Comparison of ENCODE assay signal across 28 mouse cellular contexts in the genomic region with DNA sequence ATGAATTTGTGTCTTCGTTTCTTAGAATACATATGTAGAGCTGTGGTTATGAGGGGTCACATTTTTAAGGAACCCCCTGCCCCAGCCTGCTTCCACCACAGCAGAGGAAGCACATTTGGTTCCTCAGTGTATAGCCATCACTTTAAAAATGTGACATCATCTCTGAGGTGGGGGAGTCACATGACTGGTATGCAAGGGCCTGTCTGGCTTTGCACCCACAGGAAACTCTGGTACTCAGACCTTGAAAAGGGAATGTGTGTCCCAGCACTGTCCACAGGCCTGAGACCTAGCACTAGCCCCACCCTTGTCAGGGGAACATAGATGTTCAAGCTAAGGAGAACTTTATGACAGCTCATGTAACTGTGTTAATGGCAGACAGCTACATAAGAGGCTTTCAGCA.
DNase-seq lines count a peak whose midpoint lies in the region; ATAC-seq and TF ChIP-seq lines count a peak whose summit lies in the region.
"Had no signal": no experiment of that assay in that cellular context is flagged by ENCODE, and none has a peak within 500 bp of the region (broad histone marks: within the 10 kb centered on the region; RNA-seq: fewer than 3 reads in every experiment).

No protein-coding gene starts in this region.

- no peak for TF ChIP-seq CTCF in kidney, postnatal 0 days (IDR thresholded peaks at IDR 0.05; ENCODE audit: low read depth)

- ATAC-seq in heart, embryonic 13.5 days (ENCODE audit: extremely low read depth, insufficient number of reproducible peaks, low FRiP score, low TSS enrichment): no peak
- 0 out of 2 replicates have a peak, but pooled peaks have one; percentile 25 for ATAC-seq in kidney, postnatal 0 days (replicated peaks; ENCODE audit: low FRiP score, low read depth)
- peak; percentile 42; the same call in 1 of the 2 replicates for ATAC-seq in common myeloid progenitor, adult 5-6 weeks (replicated peaks; ENCODE audit: low read depth, poor library complexity, severe bottlenecking)
- ATAC-seq: forebrain, embryonic 14.5 days; intestine, postnatal 0 days; midbrain, embryonic 13.5 days had no signal

- WGBS in heart, embryonic 13.5 days: 48% methylated on average over 1 of the region's 1 CpGs
- 69% methylated on average over 1 of the region's 1 CpGs for WGBS in kidney, postnatal 0 days

- H3K4me3 ChIP-seq in heart, embryonic 13.5 days: no peak overlapping the region
- H3K4me3 ChIP-seq in kidney, postnatal 0 days (replicated peaks; ENCODE audit: low read depth, low read length): no peak overlapping the region
- H3K4me3 ChIP-seq: embryonic facial prominence, embryonic 12.5 days; layer of hippocampus, adult 2 months; left cerebral cortex, adult 2 months; limb, embryonic 12.5 days; lung, embryonic 15.5 days; midbrain, embryonic 13.5 days; neural tube, embryonic 15.5 days had no signal

- intact Hi-C loops in heart, postnatal 14 days (cut with DNase I): loop anchor here (10.0 kb wide), 1 partner anchor 355 kb away; no protein-coding TSS in a partner anchor

- H3K9ac ChIP-seq in heart, embryonic 13.5 days: no peak overlapping the region
- no peak overlapping the region for H3K9ac ChIP-seq in kidney, postnatal 0 days (ENCODE audit: low read depth, low read length)
- H3K9ac ChIP-seq: embryonic facial prominence, embryonic 12.5 days; hindbrain, embryonic 14.5 days; limb, embryonic 12.5 days; lung, embryonic 15.5 days; midbrain, embryonic 13.5 days; neural tube, embryonic 15.5 days had no signal

- H3K36me3 ChIP-seq in heart, embryonic 13.5 days: no peaks in the 10 kb centered on the region
- H3K36me3 ChIP-seq in kidney, postnatal 0 days (ENCODE audit: insufficient read depth, low read length): no peaks in the 10 kb centered on the region
- H3K36me3 ChIP-seq: embryonic facial prominence, embryonic 12.5 days; G1E; limb, embryonic 12.5 days; lung, embryonic 15.5 days; midbrain, embryonic 13.5 days; neural tube, embryonic 15.5 days had no signal

- H3K9me3 ChIP-seq in heart, embryonic 13.5 days: no peaks in the 10 kb centered on the region
- no peaks in the 10 kb centered on the region for H3K9me3 ChIP-seq in kidney, postnatal 0 days (replicated peaks; ENCODE audit: low read length)
- H3K9me3 ChIP-seq: embryonic facial prominence, embryonic 12.5 days; G1E; limb, embryonic 12.5 days; lung, embryonic 15.5 days; midbrain, embryonic 13.5 days; neural tube, embryonic 15.5 days had no signal

- H3K27ac ChIP-seq in heart, embryonic 13.5 days (replicated peaks): peak overlapping the region; percentile 83
- no peak overlapping the region for H3K27ac ChIP-seq in kidney, postnatal 0 days
- H3K27ac ChIP-seq: embryonic facial prominence, embryonic 12.5 days; hindbrain, embryonic 14.5 days; layer of hippocampus, adult 2 months; left cerebral cortex, adult 2 months; limb, embryonic 12.5 days; lung, embryonic 15.5 days; midbrain, embryonic 13.5 days; neural tube, embryonic 15.5 days had no signal

- peaks cover 5% of the 10 kb centered on the region; the same call in 1 of the 2 replicates for H3K27me3 ChIP-seq in heart, embryonic 13.5 days (replicated peaks)
- no peaks in the 10 kb centered on the region for H3K27me3 ChIP-seq in kidney, postnatal 0 days (ENCODE audit: insufficient read depth, low read length)
- H3K27me3 ChIP-seq: limb, embryonic 12.5 days; lung, embryonic 15.5 days; midbrain, embryonic 13.5 days; neural tube, embryonic 15.5 days had no signal

- peaks cover 37% of the 10 kb centered on the region for H3K4me1 ChIP-seq in heart, embryonic 13.5 days
- H3K4me1 ChIP-seq in kidney, postnatal 0 days (replicated peaks; ENCODE audit: insufficient read depth, low read length): no peaks in the 10 kb centered on the region
- H3K4me1 ChIP-seq: embryonic facial prominence, embryonic 12.5 days; limb, embryonic 12.5 days; lung, embryonic 15.5 days; midbrain, embryonic 13.5 days; neural tube, embryonic 15.5 days had no signal

- no peak for DNase-seq in heart, postnatal 14 days
- no peak for DNase-seq in kidney, postnatal 0 days (ENCODE audit: low spot score)
- no peak for DNase-seq in kidney, adult 9 months
- DNase-seq in embryo, embryonic 9.5 days (ENCODE audit: extremely low spot score): no peak
- no peak for DNase-seq in natural killer cell, adult 2 months (ENCODE audit: low spot score in 2 of 2)
- DNase-seq: adrenal gland, adult 8-10 months; B cell, adult 2 months; cerebellum, adult 8-10 months; cerebellum, postnatal 25 days; gastrocnemius, postnatal 25 days; kidney, postnatal 36 days; lung, postnatal 4 days; right cerebral cortex, postnatal 25 days; thymus, postnatal 14 days had no signal

- no peak overlapping the region for H3K4me2 ChIP-seq in heart, embryonic 13.5 days
- no peak overlapping the region for H3K4me2 ChIP-seq in kidney, postnatal 0 days (ENCODE audit: low read length)
- H3K4me2 ChIP-seq: embryonic facial prominence, embryonic 12.5 days; hindbrain, embryonic 14.5 days; limb, embryonic 12.5 days; liver, embryonic 11.5 days; lung, embryonic 15.5 days; midbrain, embryonic 13.5 days; neural tube, embryonic 15.5 days had no signal
